Mouse (Mus musculus) E14TG2a.4 (cell line): ENCODE data around the gene Mphosph9.
A peak's percentile ranks its signal among the peaks of the same experiment; 100 is the strongest.

Source experiments
- H3K27me3 ChIP-seq: 2 replicates; pipeline ENCODE4 v1.6.1; 2014; ENCODE audit warnings: low read length, control low read depth; ENCODE audit not compliant: insufficient read depth
- H3K36me3 ChIP-seq: 2 replicates; pipeline ENCODE4 v1.6.1; 2014; ENCODE audit warnings: low read length, control low read depth; ENCODE audit not compliant: insufficient read depth
- H3K4me1 ChIP-seq: replicated peaks from 2 replicates; pipeline ENCODE4 v1.6.1; 2014; ENCODE audit warnings: low read depth, low read length, control low read depth
- H3K4me3 ChIP-seq: replicated peaks from 2 replicates; pipeline ENCODE4 v1.5.1; 2014; ENCODE audit warnings: mild to moderate bottlenecking, low read length
- H3K9me3 ChIP-seq: 2 replicates; pipeline ENCODE4 v1.6.1; 2014; ENCODE audit warnings: low read length, control low read depth
- CTCF ChIP-seq: conservative IDR thresholded peaks from 2 replicates; pipeline ENCODE4 v1.5.1; 2014; ENCODE audit warnings: low read length
- NANOG ChIP-seq: IDR thresholded peaks from 2 replicates; pipeline ENCODE4 v1.6.1; 2014; ENCODE audit warnings: borderline replicate concordance, low read length, mixed read lengths
- POU5F1 ChIP-seq: IDR thresholded peaks from 2 replicates; pipeline ENCODE4 v1.6.1; 2014; ENCODE audit warnings: low read length, borderline replicate concordance

Mphosph9 gene

GRCm38 (mm10) chr5:124266821-124267220 is 61.0 kb downstream of the Mphosph9 start:
- peaks cover 23% of the 10 kb centered on the region for H3K4me1 ChIP-seq
- H3K36me3 ChIP-seq, result peaks cover 61% of the 10 kb centered on the region
- peaks cover 36% of the 10 kb centered on the region for H3K9me3 ChIP-seq
- TF ChIP-seq NANOG (no peak), CTCF (no peak), POU5F1 (no peak)
- H3K4me3 ChIP-seq, result no peak overlapping the region
- H3K27me3 ChIP-seq, result no peaks in the 10 kb centered on the region

GRCm38 (mm10) chr5:124263246-124263645 is 64.5 kb downstream of the Mphosph9 start:
- Histone ChIP-seq H3K27me3 (no peaks in the 10 kb centered on the region), H3K4me3 (peak overlapping the region; percentile 41), H3K36me3 (peaks cover 66% of the 10 kb centered on the region), H3K9me3 (peaks cover 7% of the 10 kb centered on the region), H3K4me1 (peaks cover 27% of the 10 kb centered on the region)
- TF ChIP-seq NANOG (no peak), CTCF (no peak), POU5F1 (no peak)

GRCm38 (mm10) chr5:124262090-124262489 is 65.7 kb downstream of the Mphosph9 start:
- Histone ChIP-seq H3K4me3 (0 out of 2 replicates have a peak overlapping the region, but pooled peaks have one; percentile 41), H3K36me3 (peaks cover 75% of the 10 kb centered on the region), H3K27me3 (no peaks in the 10 kb centered on the region), H3K4me1 (peaks cover 27% of the 10 kb centered on the region), H3K9me3 (peaks cover 6% of the 10 kb centered on the region)
- no peak for TF ChIP-seq CTCF
- no peak for TF ChIP-seq NANOG
- TF ChIP-seq POU5F1, result no peak

- Histone ChIP-seq H3K9me3 (peaks cover 6% of the 10 kb centered on the region), H3K4me1 (peaks cover 27% of the 10 kb centered on the region), H3K27me3 (no peaks in the 10 kb centered on the region), H3K36me3 (peaks cover 83% of the 10 kb centered on the region), H3K4me3 (no peak overlapping the region)
- no peak for TF ChIP-seq NANOG
Measured at GRCm38 (mm10) chr5:124259133-124259532, 68.6 kb downstream of the Mphosph9 start.

- Histone ChIP-seq H3K9me3 (peaks cover 6% of the 10 kb centered on the region), H3K36me3 (peaks cover 86% of the 10 kb centered on the region), H3K27me3 (no peaks in the 10 kb centered on the region), H3K4me1 (peaks cover 16% of the 10 kb centered on the region), H3K4me3 (no peak overlapping the region)
- TF ChIP-seq POU5F1 (no peak), NANOG (no peak), CTCF (no peak)
Measured at GRCm38 (mm10) chr5:124258026-124258425, 69.7 kb downstream of the Mphosph9 start.

- H3K36me3 ChIP-seq, result peaks cover 71% of the 10 kb centered on the region
- TF ChIP-seq NANOG (no peak), CTCF (no peak), POU5F1 (no peak)
- H3K9me3 ChIP-seq, result peaks cover 6% of the 10 kb centered on the region
- peaks cover 18% of the 10 kb centered on the region for H3K4me1 ChIP-seq
- no peak overlapping the region for H3K4me3 ChIP-seq
- peaks cover 11% of the 10 kb centered on the region; the same call in 1 of the 2 replicates for H3K27me3 ChIP-seq
Measured at GRCm38 (mm10) chr5:124255141-124255540, 72.6 kb downstream of the Mphosph9 start.

- Histone ChIP-seq H3K27me3 (peaks cover 19% of the 10 kb centered on the region), H3K36me3 (peaks cover 55% of the 10 kb centered on the region), H3K4me3 (no peak overlapping the region), H3K9me3 (peaks cover 3% of the 10 kb centered on the region), H3K4me1 (peaks cover 21% of the 10 kb centered on the region)
- TF ChIP-seq POU5F1 (no peak), NANOG (no peak), CTCF (no peak)
Measured at GRCm38 (mm10) chr5:124253555-124253954, 74.2 kb downstream of the Mphosph9 start.

- Histone ChIP-seq H3K36me3 (peaks cover 47% of the 10 kb centered on the region), H3K4me1 (peaks cover 29% of the 10 kb centered on the region), H3K9me3 (no peaks in the 10 kb centered on the region), H3K4me3 (no peak overlapping the region), H3K27me3 (peaks cover 26% of the 10 kb centered on the region)
- TF ChIP-seq NANOG, result no peak
- no peak for TF ChIP-seq CTCF
- TF ChIP-seq POU5F1, result no peak
Measured at GRCm38 (mm10) chr5:124252580-124253320, 75.0 kb downstream of the Mphosph9 start.

- TF ChIP-seq NANOG (no peak), CTCF (no peak), POU5F1 (no peak)
- Histone ChIP-seq H3K36me3 (peaks cover 35% of the 10 kb centered on the region), H3K9me3 (no peaks in the 10 kb centered on the region), H3K4me3 (no peak overlapping the region), H3K27me3 (peaks cover 33% of the 10 kb centered on the region), H3K4me1 (peaks cover 38% of the 10 kb centered on the region)
Measured at GRCm38 (mm10) chr5:124251070-124251469, 76.7 kb downstream of the Mphosph9 start.
